ENCODE assay signal across 8 mouse cellular contexts in the genomic region with DNA sequence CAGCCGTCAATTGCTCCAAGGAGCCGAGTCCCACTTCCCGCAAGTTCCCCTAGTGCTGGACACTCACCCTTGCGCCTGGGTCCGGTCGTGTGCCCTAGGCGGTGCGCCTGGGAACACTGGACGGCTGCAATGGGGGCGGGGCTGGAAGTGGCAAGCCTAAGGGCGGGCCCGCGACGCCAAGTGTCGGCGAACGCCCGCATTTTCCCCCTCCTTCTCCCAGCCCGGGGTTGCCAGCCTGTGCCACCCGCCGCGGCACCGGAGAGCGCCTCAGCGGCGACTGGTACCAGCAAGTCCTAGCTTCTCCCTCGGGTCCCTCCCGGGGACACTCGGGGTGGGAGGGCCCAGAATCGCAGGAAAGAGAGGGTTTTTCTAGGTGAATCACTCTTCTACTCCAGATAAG. TPM values are rescaled to one million over a fixed set of nuclear protein-coding genes. Genes with fewer than 3 reads are reported as not detected.
DNase-seq lines count a peak whose midpoint lies in the region; ATAC-seq and TF ChIP-seq lines count a peak whose summit lies in the region.

Gene S1pr5 (minus strand): TSS at position 118 of the 400 bp plus-strand sequence.

- no peaks in the 10 kb centered on the region for H3K36me3 ChIP-seq in intestine, postnatal 0 days (ENCODE audit: control insufficient read depth, insufficient read depth)
- no peaks in the 10 kb centered on the region for H3K36me3 ChIP-seq in liver, embryonic 12.5 days
- H3K36me3 ChIP-seq in myocyte (ENCODE audit: control insufficient read depth, insufficient read depth) = no peaks in the 10 kb centered on the region

- no peaks in the 10 kb centered on the region; the same call in 1 of the 2 replicates for H3K27me3 ChIP-seq in cerebellum, adult 2 months (ENCODE audit: control insufficient read depth, insufficient read depth, low read length)
- peaks cover 76% of the 10 kb centered on the region for H3K27me3 ChIP-seq in intestine, postnatal 0 days (replicated peaks; ENCODE audit: control insufficient read depth, insufficient read depth, low read length)
- H3K27me3 ChIP-seq in liver, embryonic 12.5 days (replicated peaks) = peaks cover 99% of the 10 kb centered on the region
- peaks cover 25% of the 10 kb centered on the region for H3K27me3 ChIP-seq in myocyte (ENCODE audit: control insufficient read depth, insufficient read depth, insufficient read length)

- no peak for TF ChIP-seq CTCF in cerebellum, adult 2 months (IDR thresholded peaks at IDR 0.05; ENCODE audit: borderline replicate concordance, insufficient read depth, low read depth, low read length)
- TF ChIP-seq CTCF in intestine, postnatal 0 days (IDR thresholded peaks at IDR 0.05; ENCODE audit: low read depth) = no peak

- H3K4me1 ChIP-seq in cerebellum, adult 2 months (ENCODE audit: control insufficient read depth, insufficient read depth, low read length) = peaks cover 4% of the 10 kb centered on the region; the same call in 1 of the 2 replicates
- H3K4me1 ChIP-seq in intestine, postnatal 0 days (replicated peaks; ENCODE audit: control insufficient read depth, insufficient read depth, low read length) = peaks cover 3% of the 10 kb centered on the region
- peaks cover 34% of the 10 kb centered on the region for H3K4me1 ChIP-seq in liver, embryonic 12.5 days

- H3K27ac ChIP-seq in cerebellum, adult 2 months (ENCODE audit: insufficient read depth, low read length) = peak within 1 kb of the TSS; percentile 64; the same call in 1 of the 2 replicates
- H3K27ac ChIP-seq in intestine, postnatal 0 days (ENCODE audit: low read depth, low read length) = no peak within 1 kb of the TSS
- H3K27ac ChIP-seq in liver, embryonic 12.5 days = no peak within 1 kb of the TSS

- no peak within 1 kb of the TSS for H3ac ChIP-seq in myocyte (ENCODE audit: control insufficient read depth, insufficient read length)

- H3K9ac ChIP-seq in intestine, postnatal 0 days (ENCODE audit: low read depth, low read length) = no peak within 1 kb of the TSS
- no peak within 1 kb of the TSS for H3K9ac ChIP-seq in liver, embryonic 12.5 days

- H3K79me2 ChIP-seq in myocyte (ENCODE audit: control insufficient read depth, insufficient read depth) = no peaks in the 10 kb centered on the region

- no peak for TF ChIP-seq POLR2A in cerebellum, adult 2 months (IDR thresholded peaks at IDR 0.05; ENCODE audit: borderline replicate concordance, insufficient read depth, low read length)
- TF ChIP-seq POLR2A in myocyte (IDR thresholded peaks at IDR 0.05; ENCODE audit: insufficient read length, low read depth) = peak; percentile 27

- H3K4me3 ChIP-seq in cerebellum, adult 2 months (replicated peaks; ENCODE audit: insufficient read depth, low read depth, low read length) = no peak within 1 kb of the TSS
- peak within 1 kb of the TSS; percentile 32 for H3K4me3 ChIP-seq in intestine, postnatal 0 days (ENCODE audit: low read depth, low read length)
- H3K4me3 ChIP-seq in liver, embryonic 12.5 days = peak within 1 kb of the TSS; percentile 38
- no peak within 1 kb of the TSS for H3K4me3 ChIP-seq in myocyte

- no peaks in the 10 kb centered on the region for H3K9me3 ChIP-seq in intestine, postnatal 0 days (ENCODE audit: control insufficient read depth)
- H3K9me3 ChIP-seq in liver, embryonic 12.5 days (replicated peaks) = no peaks in the 10 kb centered on the region

- no peak for ATAC-seq in intestine, postnatal 0 days
- ATAC-seq in liver, embryonic 12.5 days = no peak

- DNase-seq in cerebellum, adult 2 months = peak in 1 of 2 experiments; percentile 42
- no peak for DNase-seq in cerebellum, adult 8-10 months
- peak; percentile 44 for DNase-seq in urinary bladder, postnatal 14 days (ENCODE audit: low spot score)
- no peak for DNase-seq in urinary bladder, postnatal 10 days (ENCODE audit: low spot score)
- no peak for DNase-seq in right cerebral cortex, postnatal 10 days (ENCODE audit: low spot score in 2 of 2)

- peak within 1 kb of the TSS; percentile 59 for H3K4me2 ChIP-seq in intestine, postnatal 0 days (replicated peaks; ENCODE audit: low read depth)
- H3K4me2 ChIP-seq in liver, embryonic 12.5 days = peak within 1 kb of the TSS; percentile 53
- peak within 1 kb of the TSS; percentile 65 for H3K4me2 ChIP-seq in myocyte (ENCODE audit: low read depth)

- WGBS in cerebellum, adult 2 months = 8% methylated on average over 30 of the region's 30 CpGs
- WGBS in intestine, postnatal 0 days = 3% methylated on average over 29 of the region's 30 CpGs
- 4% methylated on average over 30 of the region's 30 CpGs for WGBS in liver, embryonic 12.5 days (ENCODE audit: insufficient replicate concordance)

TF ChIP-seq in myocyte, 11 proteins besides CTCF, POLR2A, EP300 and RAD21:
- TF ChIP-seq SRF (IDR thresholded peaks at IDR 0.05; ENCODE audit: control insufficient read depth, insufficient read length, low read depth) = no peak
- TF ChIP-seq CEBPB (IDR thresholded peaks at IDR 0.05; ENCODE audit: insufficient read depth, poor library complexity, severe bottlenecking) = no peak
- TF ChIP-seq MYOD1 (IDR thresholded peaks at IDR 0.05; ENCODE audit: control insufficient read depth in 1 of 3, insufficient read length in 2 of 3, low read depth in 2 of 3) = no peak
- no peak for TF ChIP-seq TCF3 (IDR thresholded peaks at IDR 0.05; ENCODE audit: insufficient read length, low read depth)
- TF ChIP-seq POLR2AphosphoS2 (IDR thresholded peaks at IDR 0.05; ENCODE audit: insufficient read length, low read depth) = no peak
- no peak for TF ChIP-seq MYOG (IDR thresholded peaks at IDR 0.05; ENCODE audit: control insufficient read depth in 1 of 3, insufficient read depth in 1 of 3, insufficient read length in 2 of 3, low read depth in 2 of 3)
- no peak for TF ChIP-seq MAX (IDR thresholded peaks at IDR 0.05; ENCODE audit: low read depth)
- TF ChIP-seq REST (IDR thresholded peaks at IDR 0.05; ENCODE audit: insufficient read depth, insufficient read length) = no peak
- no peak for TF ChIP-seq TCF12 (IDR thresholded peaks at IDR 0.05; ENCODE audit: insufficient read depth, poor library complexity, severe bottlenecking)
- no peak for TF ChIP-seq USF1 (IDR thresholded peaks at IDR 0.05; ENCODE audit: low read depth)
- TF ChIP-seq E2F4 (IDR thresholded peaks at IDR 0.05; ENCODE audit: insufficient read depth) = no peak

RNA-seq across cellular contexts. Expression of gene S1pr5, which starts in this region (rescaled TPM):
- 40.8 and 44.6 TPM in 2 replicates for polyA plus RNA-seq in cerebellum, adult 2 months (2012; rRNA removed)
- not detected in 2 replicates for polyA plus RNA-seq in intestine, postnatal 0 days (2015; fragmentation: Nextera tagmentation; extraction: Ambion mirVana)
- polyA plus RNA-seq in liver, embryonic 12.5 days (2016; fragmentation: Nextera tagmentation; extraction: Ambion mirVana) = 0.10 and 0.12 TPM in 2 replicates
- 0.22 TPM for polyA plus RNA-seq in myocyte (2012; fragmentation: generic; extraction: Trizol)

Comparison
In these comparisons a context has a peak if more than half of its experiments do, and no peak if none do; other contexts are left out.
1. RNA of gene S1pr5 (polyA plus RNA-seq): 40.8 to 44.6 TPM in cerebellum, adult 2 months; 0.22 TPM in myocyte (single experiment), 0.10 to 0.12 TPM in liver, embryonic 12.5 days and not detected in intestine, postnatal 0 days; every median in the first group is over 10 times any median in the second.
2. H3K4me3 ChIP-seq: peak in intestine, postnatal 0 days (single experiment) and liver, embryonic 12.5 days (single experiment); none in cerebellum, adult 2 months (single experiment) and myocyte (single experiment).
3. Peak in every context shown above with its lines, with median percentiles within 50 percentile points of each other: H3K4me2 ChIP-seq.